Mouse (Mus musculus) bone marrow, adult 2 months (tissue): ENCODE measurements around the gene Cox4i1.
A peak's percentile ranks its signal among the peaks of the same experiment; 100 is the strongest.

Experiments
- CTCF ChIP-seq: fragments of 200-500 bp; IDR thresholded peaks from 2 replicates; pipeline ENCODE4 v1.5.1; 2011; ENCODE audit warnings: low read length, control low read depth; ENCODE audit not compliant: control insufficient read depth, insufficient read depth
- POLR2A ChIP-seq: fragments of 200-500 bp; IDR thresholded peaks from 2 replicates; pipeline ENCODE4 v1.6.1; 2011; ENCODE audit warnings: low read depth, mild to moderate bottlenecking, control low read depth, low read length, borderline replicate concordance; ENCODE audit not compliant: control insufficient read depth

GRCm38 (mm10) chr8:120678447-120678846, 10.4 kb downstream of the Cox4i1 start:
- no peak for TF ChIP-seq POLR2A
- TF ChIP-seq CTCF: peak; percentile 88
